Mouse (Mus musculus): ENCODE measurements around the gene Lima1.

- TF ChIP-seq POLR2A (IDR thresholded peaks at IDR 0.05; ENCODE audit: borderline replicate concordance, extremely low read depth, insufficient read depth, insufficient read length, poor library complexity, severe bottlenecking) (no peak), CTCF (IDR thresholded peaks at IDR 0.05; ENCODE audit: borderline replicate concordance, extremely low read depth, insufficient read depth, insufficient read length) (no peak)
Observed at GRCm38 (mm10) chr15:99865494-99865941, 9.7 kb downstream of the Lima1 start.

All from brain, embryonic 14.5 days (tissue).